Mouse (Mus musculus) heart, adult 2 months (tissue): ENCODE data around the gene Pnlip.

Source experiments
- CTCF ChIP-seq: fragments of 200-600 bp; IDR thresholded peaks from 2 replicates; pipeline ENCODE4 v1.8.1; 2022; ENCODE audit warnings: antibody characterized with exemption, mild to moderate bottlenecking, moderate library complexity
- EP300 ChIP-seq: fragments of 200-500 bp; IDR thresholded peaks from 2 replicates; pipeline ENCODE4 v1.6.1; 2011; ENCODE audit warnings: low read depth, low read length, control low read depth; ENCODE audit not compliant: insufficient read depth
- POLR2A ChIP-seq: fragments of 200-500 bp; IDR thresholded peaks from 2 replicates; pipeline ENCODE4 v1.6.1; 2011; ENCODE audit warnings: mild to moderate bottlenecking, low read depth, low read length, control low read depth; ENCODE audit not compliant: insufficient read depth

- no peak for TF ChIP-seq CTCF
- TF ChIP-seq POLR2A, result no peak
- TF ChIP-seq EP300, result no peak
These were observed 74.3 kb downstream of the Pnlip start for GRCm38 (mm10) chr19:58726551-58726950.
